Mouse (Mus musculus): ENCODE results near the gene Hist1h4d. TPM values are rescaled to one million over a fixed set of nuclear protein-coding genes. Genes with fewer than 3 reads are reported as not detected.
"Not testable (repeated sequence)": the region's sequence is repeated elsewhere in the genome, so short reads cannot be mapped to it uniquely, and the experiment has no call there.

Hist1h4d gene
- polyA plus RNA-seq, 1 experiment from 2014 or later = 134 TPM

DNA sequence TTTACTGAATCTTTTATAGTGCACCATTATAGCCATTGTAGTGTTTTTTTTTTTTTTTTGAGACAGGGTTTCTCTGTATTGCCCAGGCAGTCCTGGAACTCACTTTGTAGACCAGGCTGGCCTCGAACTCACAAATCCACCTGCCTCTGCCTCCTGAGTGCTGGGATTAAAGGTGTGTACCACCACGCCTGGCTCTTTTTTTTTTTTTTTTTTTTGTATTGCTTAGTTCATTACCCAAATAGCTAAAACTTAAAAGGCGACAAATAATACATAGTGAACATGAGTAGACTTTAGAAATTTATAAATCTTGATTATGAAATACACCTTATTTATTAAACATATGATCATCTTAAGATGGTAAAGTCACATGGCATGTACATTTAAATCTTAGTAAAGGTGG is 39.9 kb upstream of the Hist1h4d start:
- Histone ChIP-seq H3K36me3 (no peaks in the 10 kb centered on the region), H3K4me2 (peak overlapping the region; percentile 76), H3K9me3 (replicated peaks) (no peaks in the 10 kb centered on the region), H3K27ac (peak overlapping the region; percentile 98), H3K27me3 (replicated peaks) (no peaks in the 10 kb centered on the region), H3K4me3 (peak overlapping the region; percentile 62), H3K4me1 (peaks cover 35% of the 10 kb centered on the region), H3K9ac (peak overlapping the region; percentile 84)
- 56% methylated on average over 3 of the region's 3 CpGs for WGBS (ENCODE audit: insufficient replicate concordance)
- ATAC-seq = no peak

GRCm38 (mm10) chr13:23542225-23542980 is 39.0 kb upstream of the Hist1h4d start:
- H3K36me3 ChIP-seq; H3K9me3 ChIP-seq (replicated peaks); H3K27me3 ChIP-seq (replicated peaks): not testable (repeated sequence)
- Histone ChIP-seq H3K27ac (peak overlapping the region; percentile 98), H3K4me1 (peaks cover 32% of the 10 kb centered on the region), H3K4me3 (peak overlapping the region; percentile 62), H3K9ac (peak overlapping the region; percentile 84), H3K4me2 (peak overlapping the region; percentile 76)
- 9% methylated on average over 3 of the region's 3 CpGs for WGBS (ENCODE audit: insufficient replicate concordance)
- ATAC-seq = 0 out of 2 replicates have a peak, but pooled peaks have one; percentile 0

DNA sequence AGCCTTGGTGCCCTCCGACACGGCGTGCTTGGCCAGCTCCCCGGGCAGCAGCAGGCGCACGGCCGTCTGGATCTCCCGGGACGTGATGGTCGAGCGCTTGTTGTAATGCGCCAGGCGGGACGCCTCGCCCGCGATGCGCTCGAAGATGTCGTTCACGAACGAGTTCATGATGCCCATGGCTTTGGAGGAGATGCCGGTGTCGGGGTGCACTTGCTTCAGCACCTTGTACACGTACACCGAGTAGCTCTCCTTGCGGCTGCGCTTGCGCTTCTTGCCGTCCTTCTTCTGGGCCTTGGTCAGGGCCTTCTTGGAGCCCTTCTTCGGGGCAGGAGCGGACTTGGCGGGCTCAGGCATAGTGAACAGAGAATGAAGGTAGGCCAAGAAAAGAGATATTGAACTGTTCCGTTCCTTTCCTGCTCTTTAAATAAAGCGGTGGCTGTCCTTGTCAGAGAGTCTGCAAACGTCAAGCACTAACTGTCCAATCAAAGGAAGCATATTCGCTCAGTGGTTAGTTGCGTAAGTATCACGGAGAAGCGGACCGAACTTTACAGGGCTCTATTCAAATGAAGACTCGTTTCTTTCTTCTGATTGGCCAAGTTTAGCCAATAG is 38.3 kb upstream of the Hist1h4d start, which contains the start of gene Hist1h2bh:
Hist1h2bh (minus strand) TSS at position 394 of the 609 bp plus-strand sequence.
- not testable (repeated sequence) for H3K27me3 ChIP-seq (replicated peaks); H3K36me3 ChIP-seq; H3K9me3 ChIP-seq (replicated peaks)
- Histone ChIP-seq H3K4me2 (peak within 1 kb of the TSS; percentile 76), H3K9ac (peak within 1 kb of the TSS; percentile 84), H3K27ac (peak within 1 kb of the TSS; percentile 98), H3K4me3 (peak within 1 kb of the TSS; percentile 62), H3K4me1 (peaks cover 25% of the 10 kb centered on the region)
- under 1% methylated on average over 28 of the region's 42 CpGs for WGBS (ENCODE audit: insufficient replicate concordance)
- peak; percentile 90 for ATAC-seq

DNA sequence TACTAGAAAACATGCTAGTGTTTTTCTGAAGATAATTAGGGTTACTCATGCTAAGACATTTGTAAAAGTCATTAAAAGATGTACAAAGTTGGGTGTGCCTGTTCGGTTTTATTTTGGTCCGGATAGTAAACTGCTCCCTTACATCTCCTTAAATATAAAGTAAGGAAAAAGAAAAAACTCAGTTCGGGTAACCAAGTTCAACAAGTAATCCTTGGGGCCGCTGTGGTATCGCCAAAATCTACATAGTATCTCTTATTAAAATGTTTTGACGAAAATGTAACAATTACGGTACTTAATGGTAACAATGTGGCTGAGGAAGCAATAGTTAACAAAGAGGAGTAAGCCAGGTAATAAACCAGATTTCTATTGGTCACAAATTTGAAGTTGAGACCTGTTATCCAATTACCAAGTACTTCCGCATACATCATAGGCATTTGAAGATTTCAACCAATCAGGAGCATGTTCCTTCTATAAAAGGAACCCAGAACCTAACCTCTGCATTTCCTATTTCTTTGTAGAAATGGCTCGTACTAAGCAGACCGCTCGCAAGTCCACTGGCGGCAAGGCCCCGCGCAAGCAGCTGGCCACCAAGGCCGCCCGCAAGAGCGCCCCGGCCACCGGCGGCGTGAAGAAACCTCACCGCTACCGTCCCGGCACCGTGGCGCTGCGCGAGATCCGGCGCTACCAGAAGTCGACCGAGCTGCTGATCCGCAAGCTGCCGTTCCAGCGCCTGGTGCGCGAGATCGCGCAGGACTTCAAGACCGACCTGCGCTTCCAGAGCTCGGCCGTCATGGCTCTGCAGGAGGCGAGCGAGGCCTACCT is 37.2 kb upstream of the Hist1h4d start, which contains the start of gene Hist1h3f:
Hist1h3f (plus strand) TSS at position 88 of the 822 bp plus-strand sequence.
- H3K4me3 ChIP-seq = peak within 1 kb of the TSS; percentile 62
- H3K27me3 ChIP-seq (replicated peaks) = no peaks in the 10 kb centered on the region
- no peaks in the 10 kb centered on the region for H3K9me3 ChIP-seq (replicated peaks)
- under 1% methylated on average over 32 of the region's 45 CpGs for WGBS (ENCODE audit: insufficient replicate concordance)
- H3K27ac ChIP-seq = peak within 1 kb of the TSS; percentile 98
- peak within 1 kb of the TSS; percentile 84 for H3K9ac ChIP-seq
- H3K36me3 ChIP-seq = no peaks in the 10 kb centered on the region
- H3K4me2 ChIP-seq = peak within 1 kb of the TSS; percentile 76
- ATAC-seq = peak; percentile 78
- peaks cover 28% of the 10 kb centered on the region for H3K4me1 ChIP-seq

GRCm38 (mm10) chr13:23544787-23545120 is 36.6 kb upstream of the Hist1h4d start:
- peaks cover 34% of the 10 kb centered on the region for H3K4me1 ChIP-seq
- peak overlapping the region; percentile 76 for H3K4me2 ChIP-seq
- WGBS (ENCODE audit: insufficient replicate concordance) = 0% methylated on average over 11 of the region's 14 CpGs
- not testable (repeated sequence) for H3K27me3 ChIP-seq (replicated peaks); ATAC-seq; H3K36me3 ChIP-seq; H3K9me3 ChIP-seq (replicated peaks)
- H3K9ac ChIP-seq = peak overlapping the region; percentile 73
- H3K4me3 ChIP-seq = peak overlapping the region; percentile 54
- H3K27ac ChIP-seq = peak overlapping the region; percentile 98

DNA sequence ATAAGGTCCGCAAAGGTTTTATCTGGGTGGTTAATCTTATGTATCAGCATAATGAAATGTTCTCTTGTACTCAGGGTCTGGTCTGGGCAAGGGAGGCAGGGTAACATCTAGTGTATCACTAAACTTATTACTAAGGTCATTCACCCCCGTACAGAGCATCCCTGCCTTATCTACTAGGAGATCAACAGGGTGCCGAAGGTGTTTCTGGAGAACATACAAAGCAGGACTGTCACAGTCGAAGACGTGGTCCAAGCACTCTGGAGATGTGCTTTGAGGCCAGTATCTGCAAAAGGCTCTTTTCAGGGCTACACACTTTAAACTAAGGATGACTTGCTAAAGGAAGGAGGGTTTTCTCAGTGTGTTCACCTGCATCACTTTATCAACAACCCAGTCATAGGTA is 34.7 kb upstream of the Hist1h4d start:
- H3K9me3 ChIP-seq (replicated peaks) = no peaks in the 10 kb centered on the region
- peak overlapping the region; percentile 7 for H3K9ac ChIP-seq
- peaks cover 36% of the 10 kb centered on the region for H3K4me1 ChIP-seq
- H3K27me3 ChIP-seq (replicated peaks) = no peaks in the 10 kb centered on the region
- H3K4me3 ChIP-seq = no peak overlapping the region
- H3K36me3 ChIP-seq = no peaks in the 10 kb centered on the region
- ATAC-seq = no peak
- H3K27ac ChIP-seq = peak overlapping the region; percentile 80
- 69% methylated on average over 5 of the region's 5 CpGs for WGBS (ENCODE audit: insufficient replicate concordance)
- peak overlapping the region; percentile 53; the same call in 1 of the 2 replicates for H3K4me2 ChIP-seq

DNA sequence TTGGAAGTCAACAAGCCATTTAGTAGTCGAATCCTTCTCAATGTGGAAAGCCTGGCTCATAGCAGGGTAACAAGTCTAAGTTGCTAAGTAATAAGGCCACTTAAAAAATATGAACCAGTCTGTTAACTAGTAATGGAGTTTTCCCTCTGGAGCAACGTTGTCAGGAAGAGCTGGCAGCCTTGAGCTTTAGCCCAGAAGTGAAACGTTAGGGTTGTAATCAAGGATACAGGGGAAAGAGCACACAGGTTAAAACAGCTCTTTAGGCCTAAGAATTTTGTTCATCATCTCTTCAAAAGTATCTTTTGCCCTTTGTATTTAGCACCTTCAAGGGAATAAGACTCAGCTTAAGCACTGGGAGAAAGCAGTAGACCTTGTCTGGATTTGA is 30.6 kb upstream of the Hist1h4d start:
- H3K36me3 ChIP-seq = no peaks in the 10 kb centered on the region
- peaks cover 65% of the 10 kb centered on the region for H3K4me1 ChIP-seq
- peak overlapping the region; percentile 71 for H3K4me2 ChIP-seq
- peak overlapping the region; percentile 99 for H3K27ac ChIP-seq
- H3K9ac ChIP-seq = peak overlapping the region; percentile 78
- WGBS (ENCODE audit: insufficient replicate concordance) = 4% methylated on average over 3 of the region's 3 CpGs
- H3K27me3 ChIP-seq (replicated peaks) = no peaks in the 10 kb centered on the region
- peak; percentile 1; the same call in 1 of the 2 replicates for ATAC-seq
- H3K9me3 ChIP-seq (replicated peaks) = no peaks in the 10 kb centered on the region
- peak overlapping the region; percentile 56 for H3K4me3 ChIP-seq

DNA sequence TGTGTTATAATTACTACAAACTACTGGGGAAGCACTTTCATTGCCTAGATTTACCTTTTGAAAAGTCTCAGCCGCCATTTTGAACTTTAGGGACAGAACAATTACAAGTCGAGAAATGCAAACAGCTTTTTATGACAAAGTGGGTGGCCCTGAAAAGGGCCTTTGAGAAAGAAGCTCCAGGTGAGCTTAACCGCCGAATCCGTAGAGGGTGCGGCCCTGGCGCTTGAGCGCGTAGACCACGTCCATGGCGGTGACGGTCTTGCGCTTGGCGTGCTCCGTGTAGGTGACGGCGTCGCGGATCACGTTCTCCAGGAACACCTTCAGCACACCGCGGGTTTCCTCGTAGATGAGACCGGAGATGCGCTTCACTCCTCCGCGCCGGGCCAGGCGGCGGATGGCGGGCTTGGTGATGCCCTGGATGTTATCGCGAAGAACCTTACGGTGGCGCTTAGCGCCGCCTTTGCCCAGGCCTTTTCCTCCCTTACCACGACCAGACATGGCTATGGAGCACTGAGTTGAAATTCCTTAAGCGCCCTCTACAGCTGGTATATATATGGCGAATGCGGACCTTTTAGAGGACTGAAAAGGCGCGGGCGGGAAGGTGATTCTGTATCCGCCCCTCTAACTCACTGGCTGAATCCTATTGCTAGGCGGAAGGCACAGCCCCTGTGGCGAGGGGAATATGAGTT is 30.1 kb upstream of the Hist1h4d start, which contains the start of gene Hist1h4f:
Hist1h4f (minus strand) TSS at position 503 of the 689 bp plus-strand sequence.
- not testable (repeated sequence) for H3K27me3 ChIP-seq (replicated peaks); H3K36me3 ChIP-seq; H3K9me3 ChIP-seq (replicated peaks)
- peak within 1 kb of the TSS; percentile 78 for H3K9ac ChIP-seq
- peak within 1 kb of the TSS; percentile 56 for H3K4me3 ChIP-seq
- under 1% methylated on average over 47 of the region's 47 CpGs for WGBS (ENCODE audit: insufficient replicate concordance)
- H3K27ac ChIP-seq = peak within 1 kb of the TSS; percentile 99
- peak within 1 kb of the TSS; percentile 71 for H3K4me2 ChIP-seq
- ATAC-seq = peak; percentile 71
- peaks cover 67% of the 10 kb centered on the region for H3K4me1 ChIP-seq

DNA sequence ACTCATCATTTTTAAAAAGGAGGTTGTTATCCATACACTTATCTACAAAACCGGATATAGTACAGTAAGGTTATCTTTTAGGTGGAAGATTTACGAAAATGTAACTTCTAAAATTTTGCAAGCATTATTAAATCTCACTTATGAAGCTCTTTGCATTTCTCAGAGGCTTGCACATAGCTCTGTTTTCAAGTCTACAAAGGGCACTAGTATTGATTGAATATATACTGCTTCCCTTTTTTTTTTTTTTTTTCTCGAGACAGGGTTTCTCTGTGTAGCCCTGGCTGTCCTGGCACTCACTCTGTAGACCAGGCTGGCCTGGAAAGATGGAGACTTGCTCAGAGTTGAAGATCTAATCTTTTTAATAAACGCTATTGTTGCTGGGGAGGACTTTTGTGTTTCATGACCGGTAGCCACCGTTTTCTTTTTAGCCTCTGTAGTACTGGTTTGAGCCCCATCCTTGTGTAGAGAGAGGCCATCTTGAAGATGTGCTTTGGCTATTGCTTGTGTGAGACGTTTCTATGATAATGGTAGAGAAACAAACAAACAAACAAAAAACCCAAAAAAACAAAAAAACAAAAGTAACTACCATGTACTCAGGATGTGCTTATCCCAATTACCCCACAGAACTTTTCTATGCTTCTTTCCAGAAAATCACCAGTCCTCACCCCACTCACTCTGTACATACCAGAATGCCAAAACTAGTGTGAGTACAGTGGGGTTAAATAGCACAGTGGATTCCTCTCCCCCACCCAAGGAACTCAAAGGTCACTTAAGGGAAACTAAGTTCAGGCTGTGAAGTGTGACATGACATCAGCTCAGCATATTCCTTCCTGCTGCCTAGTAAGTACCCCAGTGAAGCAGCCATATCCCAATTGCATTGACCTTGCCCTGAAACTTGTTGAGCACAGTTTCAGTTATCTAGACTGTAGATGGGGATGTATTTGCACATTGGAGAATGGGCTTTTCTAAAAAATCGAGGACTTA is 29.2 kb upstream of the Hist1h4d start:
- no peak for ATAC-seq
- no peaks in the 10 kb centered on the region for H3K27me3 ChIP-seq (replicated peaks)
- no peaks in the 10 kb centered on the region for H3K36me3 ChIP-seq
- no peaks in the 10 kb centered on the region for H3K9me3 ChIP-seq (replicated peaks)
- peak overlapping the region; percentile 78 for H3K9ac ChIP-seq
- H3K4me1 ChIP-seq = peaks cover 67% of the 10 kb centered on the region
- WGBS (ENCODE audit: insufficient replicate concordance) = 34% methylated on average over 8 of the region's 8 CpGs
- H3K27ac ChIP-seq = peak overlapping the region; percentile 99
- H3K4me3 ChIP-seq = peak overlapping the region; percentile 56
- H3K4me2 ChIP-seq = peak overlapping the region; percentile 71

- Histone ChIP-seq H3K9me3 (replicated peaks) (no peaks in the 10 kb centered on the region), H3K4me3 (no peak within 1 kb of the TSS), H3K27me3 (replicated peaks) (no peaks in the 10 kb centered on the region), H3K4me1 (peaks cover 70% of the 10 kb centered on the region), H3K4me2 (peak within 1 kb of the TSS; percentile 79), H3K36me3 (no peaks in the 10 kb centered on the region), H3K27ac (peak within 1 kb of the TSS; percentile 99), H3K9ac (peak within 1 kb of the TSS; percentile 90)
- no peak for ATAC-seq
Measured at GRCm38 (mm10) chr13:23552962-23553361, 28.4 kb upstream of the Hist1h4d start, which contains the start of gene Hist1h1d. Gene Hist1h1d (plus strand): TSS chr13:23553262.
